Mouse (Mus musculus) lung, adult 2 months (tissue): ENCODE results near the gene Ranbp9.
A peak's percentile ranks its signal among the peaks of the same experiment; 100 is the strongest.

Experiments used
- CTCF ChIP-seq: fragments of 200-500 bp; IDR thresholded peaks from 2 replicates; pipeline ENCODE4 v1.5.1; 2011; ENCODE audit warnings: mild to moderate bottlenecking, low read length, control low read depth; ENCODE audit not compliant: insufficient read depth
- POLR2A ChIP-seq: fragments of 200-500 bp; IDR thresholded peaks from 2 replicates; pipeline ENCODE4 v1.6.1; 2011; ENCODE audit warnings: low read depth, mild to moderate bottlenecking, control low read depth, low read length, borderline replicate concordance; ENCODE audit errors: extremely low read depth

GRCm38 (mm10) chr13:43364985-43365824 lies 115.9 kb downstream of the Ranbp9 start, which contains the start of gene Sirt5:
- TF ChIP-seq POLR2A: 0 out of 2 replicates have a peak, but pooled peaks have one; percentile 42
- TF ChIP-seq CTCF: peak; percentile 63
